Mouse (Mus musculus) olfactory bulb, adult 2 months (tissue): ENCODE measurements at regions not wholly inside any gene's neighbourhood (a gene's known extent, or its start where the extent isn't known, plus 50 kb on each side); places are given as distances from the start of the nearest gene placed in this dataset.

Experiments used
- CTCF ChIP-seq: fragments of 200-500 bp; IDR thresholded peaks from 2 replicates; pipeline ENCODE4 v1.5.1; 2012; ENCODE audit warnings: low read depth, mild to moderate bottlenecking, low read length, moderate library complexity; ENCODE audit not compliant: insufficient read depth
- POLR2A ChIP-seq: fragments of 200-500 bp; IDR thresholded peaks from 2 replicates; pipeline ENCODE4 v1.6.1; 2012; ENCODE audit warnings: mild to moderate bottlenecking, low read depth, low read length, moderate library complexity; ENCODE audit not compliant: insufficient read depth

- TF ChIP-seq POLR2A (no peak), CTCF (no peak)
Measured at GRCm38 (mm10) chr3:8741266-8742023, 868.4 kb downstream of the Zfp704 start.
